Mouse (Mus musculus): ENCODE measurements around the gene Zbtb8a. TPM values are rescaled to one million over a fixed set of nuclear protein-coding genes. Genes with fewer than 3 reads are reported as not detected.

The Zbtb8a gene
- polyA plus RNA-seq, 1 experiment: 5.0 TPM

GRCm38 (mm10) chr4:129399813-129400212, 21.9 kb upstream of the Zbtb8a start:
- H3K36me3 ChIP-seq (ENCODE audit: control insufficient read depth, insufficient read depth, low read length): no peaks in the 10 kb centered on the region
- no peak for TF ChIP-seq CTCF (IDR thresholded peaks at IDR 0.05; ENCODE audit: extremely low read depth, insufficient read length, insufficient replicate concordance, low read depth, low read length)
- no peak for TF ChIP-seq POLR2A (IDR thresholded peaks at IDR 0.05; ENCODE audit: low read depth, low read length)
- no peak overlapping the region for H3K4me3 ChIP-seq (ENCODE audit: low read depth, low read length)
- no peak overlapping the region for H3K27ac ChIP-seq (ENCODE audit: insufficient read depth, low read depth, low read length)
- 82% methylated on average over 4 of the region's 4 CpGs for WGBS
- H3K27me3 ChIP-seq (ENCODE audit: control insufficient read depth, insufficient read depth, low read length): no peaks in the 10 kb centered on the region
- no peaks in the 10 kb centered on the region for H3K4me1 ChIP-seq (ENCODE audit: control insufficient read depth, insufficient read depth, insufficient read length, low read length)

- no peaks in the 10 kb centered on the region for H3K4me1 ChIP-seq (ENCODE audit: control insufficient read depth, insufficient read depth, insufficient read length, low read length)
- no peaks in the 10 kb centered on the region for H3K36me3 ChIP-seq (ENCODE audit: control insufficient read depth, insufficient read depth, low read length)
- no peak overlapping the region for H3K27ac ChIP-seq (ENCODE audit: insufficient read depth, low read depth, low read length)
- no peaks in the 10 kb centered on the region for H3K27me3 ChIP-seq (ENCODE audit: control insufficient read depth, insufficient read depth, low read length)
- 55% methylated on average over 3 of the region's 3 CpGs for WGBS
- no peak overlapping the region for H3K4me3 ChIP-seq (ENCODE audit: low read depth, low read length)
- TF ChIP-seq CTCF (IDR thresholded peaks at IDR 0.05; ENCODE audit: extremely low read depth, insufficient read length, insufficient replicate concordance, low read depth, low read length): no peak
- TF ChIP-seq POLR2A (IDR thresholded peaks at IDR 0.05; ENCODE audit: low read depth, low read length): no peak
Measured at GRCm38 (mm10) chr4:129396960-129397359, 19.0 kb upstream of the Zbtb8a start.

GRCm38 (mm10) chr4:129394089-129394870, 16.4 kb upstream of the Zbtb8a start:
- Histone ChIP-seq H3K36me3 (ENCODE audit: control insufficient read depth, insufficient read depth, low read length) (no peaks in the 10 kb centered on the region), H3K27me3 (ENCODE audit: control insufficient read depth, insufficient read depth, low read length) (no peaks in the 10 kb centered on the region), H3K4me1 (ENCODE audit: control insufficient read depth, insufficient read depth, insufficient read length, low read length) (no peaks in the 10 kb centered on the region), H3K4me3 (ENCODE audit: low read depth, low read length) (no peak overlapping the region), H3K27ac (ENCODE audit: insufficient read depth, low read depth, low read length) (no peak overlapping the region)
- TF ChIP-seq CTCF (IDR thresholded peaks at IDR 0.05; ENCODE audit: extremely low read depth, insufficient read length, insufficient replicate concordance, low read depth, low read length): no peak
- no peak for TF ChIP-seq POLR2A (IDR thresholded peaks at IDR 0.05; ENCODE audit: low read depth, low read length)
- 37% methylated on average over 12 of the region's 12 CpGs for WGBS

- 76% methylated on average over 7 of the region's 7 CpGs for WGBS
Measured at GRCm38 (mm10) chr4:129390936-129391557, 13.1 kb upstream of the Zbtb8a start.

DNA sequence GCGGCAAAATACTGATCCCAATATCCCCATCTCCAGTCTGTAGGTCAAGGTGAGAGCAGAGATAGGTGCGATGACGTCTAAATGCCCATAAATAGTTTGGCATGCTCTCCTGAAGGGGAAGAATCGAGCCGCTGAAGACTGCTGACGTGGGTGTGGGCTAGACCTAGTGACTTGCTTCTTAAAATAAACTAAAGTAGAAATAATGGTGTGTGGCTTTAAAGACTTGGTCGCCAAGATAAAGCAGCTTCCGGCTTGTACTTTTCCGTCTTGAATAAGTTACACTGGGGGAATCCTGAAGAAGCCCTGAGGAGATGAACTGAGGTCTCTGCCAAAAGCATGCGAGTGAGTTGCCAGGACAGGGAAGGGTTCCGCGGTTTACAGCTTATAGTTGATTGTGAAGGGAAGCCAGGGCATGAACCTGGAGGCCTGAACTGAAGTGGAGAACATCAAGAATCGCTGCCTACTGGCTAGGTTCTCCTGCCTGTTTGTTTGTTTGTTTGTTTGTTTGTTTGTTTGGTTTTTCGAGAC, 12.4 kb upstream of the Zbtb8a start:
- no peak overlapping the region for H3K4me3 ChIP-seq (ENCODE audit: low read depth, low read length)
- WGBS: 73% methylated on average over 14 of the region's 14 CpGs
- H3K4me1 ChIP-seq (ENCODE audit: control insufficient read depth, insufficient read depth, insufficient read length, low read length): peaks cover 5% of the 10 kb centered on the region; the same call in 1 of the 2 replicates
- H3K27ac ChIP-seq (ENCODE audit: insufficient read depth, low read depth, low read length): no peak overlapping the region
- no peaks in the 10 kb centered on the region for H3K36me3 ChIP-seq (ENCODE audit: control insufficient read depth, insufficient read depth, low read length)
- no peaks in the 10 kb centered on the region for H3K27me3 ChIP-seq (ENCODE audit: control insufficient read depth, insufficient read depth, low read length)
- TF ChIP-seq CTCF (IDR thresholded peaks at IDR 0.05; ENCODE audit: extremely low read depth, insufficient read length, insufficient replicate concordance, low read depth, low read length): no peak
- no peak for TF ChIP-seq POLR2A (IDR thresholded peaks at IDR 0.05; ENCODE audit: low read depth, low read length)

More at GRCm38 (mm10) chr4:129390936-129391557, 13.1 kb upstream of the Zbtb8a start:
- Histone ChIP-seq H3K4me1 (ENCODE audit: control insufficient read depth, insufficient read depth, insufficient read length, low read length) (no peaks in the 10 kb centered on the region), H3K36me3 (ENCODE audit: control insufficient read depth, insufficient read depth, low read length) (no peaks in the 10 kb centered on the region), H3K27ac (ENCODE audit: insufficient read depth, low read depth, low read length) (no peak overlapping the region), H3K27me3 (ENCODE audit: control insufficient read depth, insufficient read depth, low read length) (no peaks in the 10 kb centered on the region), H3K4me3 (ENCODE audit: low read depth, low read length) (no peak overlapping the region)
- TF ChIP-seq CTCF (IDR thresholded peaks at IDR 0.05; ENCODE audit: extremely low read depth, insufficient read length, insufficient replicate concordance, low read depth, low read length) (no peak), POLR2A (IDR thresholded peaks at IDR 0.05; ENCODE audit: low read depth, low read length) (no peak)

DNA sequence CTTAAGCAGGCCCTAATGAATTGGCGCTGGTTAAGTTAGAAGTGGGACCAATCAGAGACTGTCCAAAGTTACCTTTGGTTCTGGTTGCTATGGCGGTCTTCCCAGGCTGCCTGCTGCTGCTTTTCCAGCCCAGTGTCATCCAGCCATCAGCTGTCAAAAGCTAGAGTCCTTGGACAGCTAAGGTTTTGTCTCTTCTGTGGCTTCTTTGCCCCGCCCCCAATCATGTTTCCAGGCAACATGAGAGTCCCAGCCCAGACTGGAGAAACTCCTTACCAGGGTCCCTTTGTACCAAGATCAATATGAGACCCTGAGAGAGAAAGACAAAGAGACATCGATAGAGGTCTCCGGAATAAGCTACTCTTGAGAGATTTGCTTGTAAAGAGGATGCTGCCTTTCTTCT, 10.5 kb upstream of the Zbtb8a start:
- Histone ChIP-seq H3K36me3 (ENCODE audit: control insufficient read depth, insufficient read depth, low read length) (no peaks in the 10 kb centered on the region), H3K4me3 (ENCODE audit: low read depth, low read length) (no peak overlapping the region), H3K27ac (ENCODE audit: insufficient read depth, low read depth, low read length) (no peak overlapping the region), H3K4me1 (ENCODE audit: control insufficient read depth, insufficient read depth, insufficient read length, low read length) (peaks cover 9% of the 10 kb centered on the region), H3K27me3 (ENCODE audit: control insufficient read depth, insufficient read depth, low read length) (no peaks in the 10 kb centered on the region)
- WGBS: 84% methylated on average over 5 of the region's 5 CpGs
- TF ChIP-seq POLR2A (IDR thresholded peaks at IDR 0.05; ENCODE audit: low read depth, low read length) (no peak), CTCF (IDR thresholded peaks at IDR 0.05; ENCODE audit: extremely low read depth, insufficient read length, insufficient replicate concordance, low read depth, low read length) (no peak)

- TF ChIP-seq POLR2A (IDR thresholded peaks at IDR 0.05; ENCODE audit: low read depth, low read length): no peak
- TF ChIP-seq CTCF (IDR thresholded peaks at IDR 0.05; ENCODE audit: extremely low read depth, insufficient read length, insufficient replicate concordance, low read depth, low read length): no peak
- Histone ChIP-seq H3K36me3 (ENCODE audit: control insufficient read depth, insufficient read depth, low read length) (no peaks in the 10 kb centered on the region), H3K4me1 (ENCODE audit: control insufficient read depth, insufficient read depth, insufficient read length, low read length) (peaks cover 9% of the 10 kb centered on the region), H3K27me3 (ENCODE audit: control insufficient read depth, insufficient read depth, low read length) (no peaks in the 10 kb centered on the region), H3K27ac (ENCODE audit: insufficient read depth, low read depth, low read length) (no peak overlapping the region), H3K4me3 (ENCODE audit: low read depth, low read length) (no peak overlapping the region)
- 75% methylated on average over 2 of the region's 2 CpGs for WGBS
Measured at GRCm38 (mm10) chr4:129386989-129387388, 9.1 kb upstream of the Zbtb8a start.

Data from small intestine, adult 2 months (tissue).